Mouse (Mus musculus): Measurements from ENCODE around the gene Xpc.
A peak's percentile ranks its signal among the peaks of the same experiment; 100 is the strongest.

Gene Xpc

DNA sequence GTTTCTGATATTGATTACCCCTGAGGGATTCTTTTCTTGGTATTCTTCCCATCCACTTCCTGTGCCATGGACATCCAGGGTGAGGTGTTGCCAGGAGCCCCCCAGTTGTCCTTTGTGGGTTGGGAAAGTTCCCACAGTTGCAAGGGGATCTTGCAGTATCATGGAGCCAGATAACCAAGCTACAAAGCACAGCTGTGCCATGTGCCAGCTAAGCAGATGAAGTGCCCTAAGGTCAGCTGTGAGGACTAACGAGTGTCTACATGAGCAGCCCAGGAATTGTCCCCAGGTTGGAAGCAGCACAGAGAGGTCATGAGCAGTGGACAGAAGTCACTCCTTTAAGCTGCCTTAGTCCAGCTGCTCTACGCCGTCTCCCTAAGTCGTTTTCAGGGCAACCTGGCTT lies 9.9 kb upstream of the Xpc start:
- no peak for DNase-seq (ENCODE audit: low spot score in 2 of 2)

DNA sequence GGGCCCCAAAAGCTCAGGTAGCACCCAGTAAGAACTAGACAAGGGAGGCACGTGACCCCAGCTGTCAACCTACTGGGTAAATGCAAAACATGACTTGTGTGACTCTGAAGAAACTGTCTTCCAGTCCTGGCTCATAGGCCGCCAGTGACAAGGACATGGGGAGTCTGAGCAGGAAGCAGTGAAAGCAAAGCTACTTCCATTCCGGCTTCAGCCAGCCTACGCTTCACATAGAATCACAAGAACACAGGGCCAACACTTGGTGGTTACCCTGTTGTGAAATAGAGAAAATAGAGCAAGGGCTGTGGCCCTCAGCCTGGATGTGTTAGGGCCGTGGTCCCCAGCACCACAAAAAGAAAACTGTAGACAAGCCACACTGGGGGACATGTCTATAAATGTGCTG lies 7.1 kb upstream of the Xpc start:
- DNase-seq (ENCODE audit: low spot score in 2 of 2), result no peak

DNA sequence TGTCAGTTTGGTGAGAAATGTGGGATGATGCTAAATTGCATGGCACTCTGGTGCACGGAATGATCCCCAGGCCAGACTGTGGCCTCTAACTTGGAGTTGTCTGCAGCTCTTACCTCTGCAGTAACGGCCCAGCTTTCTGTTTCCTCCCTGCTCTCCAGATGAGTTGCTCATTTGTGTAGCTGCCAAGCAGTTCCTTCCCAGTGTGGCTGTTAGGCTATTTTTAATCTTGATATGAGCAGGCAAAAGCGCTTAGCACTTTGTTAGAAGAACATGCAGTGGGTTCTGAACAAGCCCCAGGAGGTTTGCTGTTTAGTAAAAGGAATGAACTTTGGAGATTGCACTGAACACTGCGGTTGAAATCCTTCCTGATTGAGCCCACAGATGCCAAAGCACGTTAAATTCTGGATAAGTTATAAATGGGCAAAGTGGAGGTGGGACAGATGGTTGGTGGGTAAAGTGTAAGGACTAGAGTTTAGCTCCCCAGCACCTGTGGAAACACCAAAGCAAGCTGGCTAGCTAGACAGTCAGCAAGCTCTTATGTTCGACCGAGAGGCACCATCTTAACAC lies 2.8 kb upstream of the Xpc start:
- DNase-seq (ENCODE audit: low spot score in 2 of 2), result no peak

DNA sequence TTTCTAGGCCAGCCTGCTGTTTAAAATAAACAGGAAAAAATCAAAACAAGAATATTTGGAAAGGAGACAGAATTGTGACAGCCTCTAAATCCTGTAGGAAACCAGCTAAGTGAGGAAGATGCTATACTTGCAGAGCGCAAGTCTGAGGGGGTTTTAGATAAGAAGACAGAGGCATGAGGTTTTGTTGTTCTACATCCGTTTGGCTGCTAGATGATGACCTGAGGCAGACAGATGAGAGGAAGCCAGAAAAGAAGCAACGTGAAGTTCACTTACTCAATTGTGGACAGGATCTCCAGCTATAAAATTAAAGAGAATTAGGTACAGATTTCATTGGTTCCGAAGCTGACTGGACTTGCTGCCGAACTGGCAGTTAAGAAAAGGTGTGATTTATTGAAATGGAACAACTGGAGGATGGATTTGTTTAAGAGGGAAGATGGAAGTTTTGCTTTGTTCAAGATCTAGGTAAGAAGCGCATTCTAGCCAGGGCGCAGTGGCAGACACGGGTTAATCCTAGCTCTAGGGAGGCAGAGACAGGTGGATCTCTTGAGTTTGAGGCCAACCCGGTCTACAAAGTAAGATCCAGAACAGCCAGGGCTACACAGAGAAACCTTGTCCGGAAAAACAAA lies 838 bp downstream of the Xpc start:
- DNase-seq (ENCODE audit: low spot score in 2 of 2), result no peak

DNA sequence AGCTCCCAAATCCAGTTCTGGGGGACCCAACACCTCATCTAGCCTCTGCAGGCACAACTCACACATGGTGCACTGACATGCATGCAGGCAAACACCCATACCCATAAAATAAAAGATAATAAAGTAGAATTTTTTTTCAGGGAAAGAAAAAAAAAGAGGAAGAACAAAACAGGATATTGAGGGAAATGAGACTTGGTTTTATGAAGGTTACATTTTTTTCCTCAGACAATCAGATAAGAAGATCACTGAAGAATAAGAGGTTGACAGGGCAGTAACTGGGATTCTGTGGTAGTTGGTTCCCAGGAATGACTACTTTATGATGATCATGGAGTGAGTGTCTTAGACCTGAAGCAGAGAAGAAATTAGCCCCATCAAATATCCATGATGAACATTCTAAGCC lies 1.6 kb downstream of the Xpc start:
- no peak for DNase-seq (ENCODE audit: low spot score in 2 of 2)

DNA sequence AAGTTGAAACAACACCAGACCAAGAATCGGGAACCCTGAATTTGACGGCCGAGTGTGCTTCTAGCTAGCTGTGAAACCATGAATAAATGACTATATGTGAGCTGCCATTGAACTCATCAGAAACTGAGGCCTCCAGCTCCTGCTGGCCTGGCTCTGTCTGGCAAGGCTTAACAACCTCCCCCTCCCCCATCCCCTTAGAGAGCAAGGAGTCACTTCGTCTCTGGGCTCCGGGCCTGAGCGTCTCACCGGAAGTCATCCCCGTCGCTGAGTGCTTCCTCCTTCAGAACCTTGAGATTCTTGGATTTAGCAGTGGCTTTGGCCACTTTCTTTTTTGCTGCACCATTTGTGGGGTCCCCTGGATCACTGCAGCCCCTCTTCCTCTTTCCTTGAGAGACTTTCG lies 5.5 kb downstream of the Xpc start:
- DNase-seq (ENCODE audit: low spot score in 2 of 2), result no peak

DNA sequence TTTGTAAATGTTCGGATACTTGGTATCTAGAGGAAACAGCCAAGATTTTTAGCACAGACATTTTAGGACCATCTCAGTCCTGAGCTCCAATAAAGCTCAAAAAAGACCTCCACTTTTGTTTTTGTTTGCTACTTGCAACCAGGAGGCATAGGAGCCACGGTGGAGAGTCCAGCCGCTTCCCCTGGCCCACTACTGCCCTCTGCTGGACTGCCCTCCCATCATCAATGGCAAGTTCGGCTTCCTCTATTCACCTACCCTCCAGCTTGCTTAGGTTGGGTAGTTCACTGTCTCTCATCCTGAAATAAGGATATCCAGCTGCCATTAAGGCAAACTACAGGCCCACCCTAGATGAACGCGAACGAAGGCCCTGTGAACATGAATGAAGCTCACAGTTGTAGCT lies 6.4 kb downstream of the Xpc start:
- peak; percentile 59 to 74 for DNase-seq (ENCODE audit: low spot score in 2 of 2)

DNA sequence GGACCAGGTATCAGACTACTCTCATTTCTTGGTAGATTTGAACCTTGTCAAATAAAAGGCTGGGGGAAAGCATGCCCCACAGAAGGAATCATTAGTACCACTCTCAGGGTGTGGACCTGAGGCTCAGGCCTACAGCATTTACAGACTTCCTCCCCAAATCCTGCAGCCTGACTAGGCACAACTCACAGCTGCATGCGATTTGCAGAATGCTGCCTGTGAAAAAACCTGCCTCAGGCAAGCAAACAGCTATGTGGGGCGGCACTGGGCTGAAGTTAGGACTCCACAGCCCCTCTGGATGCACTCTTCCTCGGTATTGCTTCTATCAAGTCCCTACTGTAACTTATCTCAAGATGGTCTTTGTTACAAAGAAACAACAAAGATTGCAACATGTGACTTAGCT lies 7.6 kb downstream of the Xpc start:
- no peak for DNase-seq (ENCODE audit: low spot score in 2 of 2)

DNA sequence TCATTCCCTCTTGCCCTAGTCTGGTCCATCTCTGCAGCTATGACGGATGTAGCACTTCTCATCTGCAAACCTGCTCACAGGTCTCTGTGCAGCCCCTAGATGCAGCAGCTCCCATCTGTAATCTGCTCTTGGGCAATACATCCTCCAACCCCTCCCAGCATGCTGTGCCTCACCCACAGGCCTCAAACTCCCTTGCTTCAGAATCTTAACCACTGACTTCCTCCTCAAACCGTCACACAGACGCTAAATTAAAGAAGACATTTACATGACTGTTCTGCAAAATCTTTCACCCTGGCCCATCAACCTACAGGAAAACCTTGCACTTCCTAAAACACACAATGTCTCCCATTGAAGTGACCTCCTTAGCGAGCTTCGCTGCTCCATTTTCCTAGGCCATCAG lies 9.7 kb downstream of the Xpc start:
- DNase-seq (ENCODE audit: low spot score in 2 of 2), result no peak

DNA sequence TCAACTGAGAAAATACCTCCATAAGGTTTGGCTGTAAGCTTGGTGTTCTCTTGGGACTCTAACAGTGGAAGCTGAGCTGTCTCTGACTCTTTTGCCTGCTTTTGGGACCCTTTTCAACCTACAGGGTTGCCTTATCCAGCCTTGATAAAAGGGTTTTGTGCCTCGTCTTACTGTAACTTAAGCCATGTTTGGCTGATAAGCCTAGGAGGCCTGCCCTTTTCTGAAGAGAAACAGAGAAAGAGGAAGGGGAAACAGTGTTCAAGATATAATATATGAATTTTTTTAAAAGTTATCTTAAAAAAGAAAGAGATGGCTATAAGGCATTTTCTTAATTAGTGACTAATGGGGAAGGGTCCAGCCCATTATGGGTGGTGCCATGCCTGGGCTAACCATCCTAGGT lies 12.4 kb downstream of the Xpc start:
- no peak for DNase-seq (ENCODE audit: low spot score in 2 of 2)

DNA sequence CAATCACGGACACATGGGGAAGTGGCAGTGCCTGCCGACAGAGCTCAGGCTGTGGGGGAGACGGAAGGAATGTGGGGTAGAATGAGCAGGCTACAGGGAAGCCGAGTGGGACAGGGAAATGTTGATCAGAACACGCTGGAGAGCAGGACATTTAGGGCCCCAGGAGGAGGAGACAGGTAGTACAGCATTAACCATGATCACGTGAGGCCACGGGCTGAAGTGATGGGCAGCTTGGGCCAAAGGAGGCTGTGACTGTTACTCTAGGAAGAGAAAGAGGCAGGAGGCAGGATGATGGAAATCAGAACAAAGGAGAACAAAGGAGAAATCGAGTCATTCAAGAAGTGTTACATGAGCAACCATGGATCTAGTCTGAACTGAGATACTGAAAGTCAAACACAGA lies 21.2 kb downstream of the Xpc start:
- no peak for DNase-seq (ENCODE audit: low spot score in 2 of 2)

DNA sequence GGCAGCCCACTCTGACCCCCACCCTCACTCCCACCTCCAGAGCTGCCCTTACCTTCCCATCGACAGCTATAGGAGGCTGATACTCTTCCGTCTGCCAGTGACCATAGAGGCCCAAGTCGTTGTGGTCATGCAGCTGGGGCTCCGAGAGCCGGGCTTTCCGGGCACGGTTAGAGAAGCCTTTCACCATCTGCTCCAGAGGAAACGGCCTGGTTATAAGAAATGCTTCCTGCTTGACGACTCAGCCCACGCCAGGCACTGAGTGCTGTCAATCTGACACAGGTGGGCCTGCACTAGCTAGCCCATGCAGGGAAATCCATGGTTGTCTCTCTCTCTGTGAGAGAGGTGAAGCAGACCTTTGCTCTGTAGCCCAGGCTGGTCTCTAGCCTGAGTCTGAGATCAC lies 22.6 kb downstream of the Xpc start:
- DNase-seq (ENCODE audit: low spot score in 2 of 2), result no peak

DNA sequence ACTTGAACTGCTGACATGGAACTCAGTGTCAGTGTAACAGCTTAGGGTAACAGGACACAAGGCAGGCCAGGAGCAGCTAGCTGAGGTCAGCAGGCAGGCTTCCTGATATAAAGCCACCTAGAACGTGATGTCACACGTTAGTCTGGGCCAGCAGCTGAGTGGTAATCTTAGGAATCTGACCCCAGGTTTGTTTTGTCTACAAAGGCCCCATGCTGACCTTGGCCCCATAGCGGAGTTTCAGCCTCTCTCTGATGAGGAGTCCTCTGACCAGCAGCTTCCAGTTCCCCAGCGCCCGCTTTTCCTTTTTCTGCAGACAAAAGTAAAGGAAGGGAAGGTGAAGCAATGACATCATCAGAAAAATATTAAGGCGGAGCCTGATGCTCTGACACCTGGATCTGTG lies 24.7 kb downstream of the Xpc start:
- no peak for DNase-seq (ENCODE audit: low spot score in 2 of 2)

DNA sequence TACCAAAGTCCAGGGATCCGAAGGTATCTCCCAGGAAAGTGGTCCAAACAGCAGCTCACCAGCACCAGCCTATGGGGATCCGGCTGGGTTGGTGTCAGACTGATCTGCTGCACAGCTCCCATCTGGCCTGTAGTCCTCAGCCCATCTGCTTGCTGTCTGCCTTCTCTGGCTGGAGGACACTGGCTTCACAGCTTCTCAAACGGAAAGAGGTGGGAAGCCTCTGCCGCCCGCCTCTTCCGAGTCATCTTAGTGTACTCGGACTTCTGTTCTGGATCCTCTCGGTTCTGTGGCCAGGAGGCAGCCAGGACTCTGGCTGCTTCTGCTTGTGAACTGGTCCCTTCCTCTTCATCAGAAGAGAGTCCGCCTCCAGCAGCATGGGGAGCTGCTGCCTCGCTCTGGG lies 25.8 kb downstream of the Xpc start:
- peak; percentile 21 to 39 for DNase-seq (ENCODE audit: low spot score in 2 of 2)

DNA sequence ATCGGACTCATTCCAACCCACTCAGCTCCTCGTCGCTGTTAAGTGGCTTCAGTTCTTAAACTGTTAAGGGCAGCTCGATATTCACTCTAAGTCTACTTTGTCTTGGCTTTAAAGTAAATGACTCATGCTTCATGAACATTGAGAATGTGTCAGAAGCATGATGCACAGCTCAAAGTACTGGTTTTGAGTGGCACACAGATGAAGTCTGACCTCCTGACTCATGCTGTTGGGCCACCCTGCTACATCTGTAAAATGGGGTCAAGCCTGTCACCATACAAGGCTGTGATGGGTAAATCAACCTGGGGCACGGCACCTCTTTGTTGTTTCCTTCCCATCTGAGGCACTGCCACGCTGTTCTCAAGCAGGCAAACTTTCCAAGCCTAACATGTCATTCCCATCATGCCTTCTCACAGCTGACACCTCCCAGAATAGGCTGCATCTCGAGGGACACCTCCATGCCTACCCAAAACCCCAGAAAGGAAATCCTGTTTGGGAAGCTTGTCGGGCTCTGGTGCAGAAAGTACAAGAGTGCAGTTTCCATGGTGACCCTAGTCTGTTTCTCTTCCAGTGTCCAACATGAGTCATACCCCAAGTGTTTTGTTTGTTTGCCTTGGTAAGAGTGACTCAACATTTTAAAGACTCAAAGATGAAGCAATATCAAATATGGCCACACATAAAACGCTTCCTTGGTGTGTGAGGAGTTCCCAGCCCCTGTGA lies 27.0 kb downstream of the Xpc start:
- peak; percentile 26 to 43 for DNase-seq (ENCODE audit: low spot score in 2 of 2)

DNA sequence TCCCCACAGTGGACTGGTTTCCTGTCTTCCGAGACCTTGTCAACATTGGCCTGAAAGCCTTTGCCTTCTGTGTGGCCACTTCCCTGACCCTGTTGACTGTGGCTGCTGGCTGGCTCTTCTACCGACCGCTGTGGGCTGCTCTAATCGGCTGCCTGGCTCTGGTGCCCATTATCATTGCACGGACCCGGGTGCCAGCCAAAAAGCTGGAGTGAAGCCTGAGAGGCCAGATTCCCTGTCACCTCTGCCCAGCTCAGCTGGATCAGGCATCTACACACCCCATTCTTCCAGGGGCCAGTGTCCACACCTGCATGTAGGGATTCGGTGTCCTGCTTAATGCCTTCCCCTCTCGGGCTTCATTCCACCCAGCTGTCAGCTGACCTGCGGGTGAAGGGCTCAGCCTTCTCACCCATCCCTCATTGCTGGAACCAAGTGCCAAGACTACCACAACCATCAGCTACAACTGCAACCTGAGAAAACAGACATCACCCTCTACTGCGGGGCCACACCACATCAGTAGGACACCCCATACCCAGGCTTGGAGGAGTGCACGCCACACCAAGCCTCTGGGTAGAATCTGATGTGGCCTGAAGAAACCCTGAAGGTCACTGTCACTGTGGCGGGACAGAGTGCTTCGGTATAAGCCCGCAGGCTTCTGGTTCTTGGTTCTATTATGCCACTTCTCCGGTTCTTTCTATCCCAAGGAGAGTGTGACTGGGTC lies 28.8 kb downstream of the Xpc start:
- DNase-seq (ENCODE audit: low spot score in 2 of 2), result no peak

DNA sequence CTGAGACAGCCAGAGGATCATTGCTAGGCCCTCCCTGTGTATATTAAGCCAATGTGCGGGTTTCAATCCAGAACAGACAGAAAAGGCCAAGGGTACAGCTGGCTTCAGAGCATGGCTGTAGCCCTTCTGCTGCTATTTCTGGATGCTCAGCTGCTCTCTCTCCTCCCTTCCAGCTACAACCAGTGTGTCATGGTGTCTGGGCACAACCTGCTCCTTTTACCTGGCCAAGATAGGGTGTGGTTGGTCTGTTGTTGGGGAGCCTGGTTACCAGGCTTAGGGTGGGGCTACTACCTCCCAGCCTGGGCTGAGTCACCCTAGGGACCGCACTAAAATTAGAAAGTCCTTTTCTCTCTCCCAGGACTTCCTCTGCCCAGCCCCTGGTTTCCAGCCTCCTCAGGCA lies 32.3 kb downstream of the Xpc start:
- DNase-seq (ENCODE audit: low spot score in 2 of 2), result no peak

DNA sequence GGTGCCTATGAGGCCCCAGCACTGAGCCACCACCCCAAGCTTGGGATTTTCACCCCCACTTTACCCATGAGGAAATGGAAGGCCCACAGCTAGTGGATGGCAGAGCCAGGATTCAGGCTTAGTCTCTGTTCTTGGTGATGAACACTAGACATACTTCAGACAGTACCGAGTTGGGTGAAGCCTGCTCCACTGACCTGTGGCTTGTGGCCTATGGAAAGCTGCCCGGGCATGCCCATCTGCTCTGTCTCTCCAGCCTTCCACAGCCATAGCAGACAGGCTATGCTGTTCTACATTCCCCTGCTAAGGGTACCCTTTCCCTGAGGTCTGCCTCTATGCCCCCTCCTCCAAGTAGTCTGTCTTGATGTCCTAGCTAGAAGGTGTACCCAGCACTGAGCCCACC lies 39.1 kb downstream of the Xpc start:
- DNase-seq (ENCODE audit: low spot score in 2 of 2), result no peak

DNA sequence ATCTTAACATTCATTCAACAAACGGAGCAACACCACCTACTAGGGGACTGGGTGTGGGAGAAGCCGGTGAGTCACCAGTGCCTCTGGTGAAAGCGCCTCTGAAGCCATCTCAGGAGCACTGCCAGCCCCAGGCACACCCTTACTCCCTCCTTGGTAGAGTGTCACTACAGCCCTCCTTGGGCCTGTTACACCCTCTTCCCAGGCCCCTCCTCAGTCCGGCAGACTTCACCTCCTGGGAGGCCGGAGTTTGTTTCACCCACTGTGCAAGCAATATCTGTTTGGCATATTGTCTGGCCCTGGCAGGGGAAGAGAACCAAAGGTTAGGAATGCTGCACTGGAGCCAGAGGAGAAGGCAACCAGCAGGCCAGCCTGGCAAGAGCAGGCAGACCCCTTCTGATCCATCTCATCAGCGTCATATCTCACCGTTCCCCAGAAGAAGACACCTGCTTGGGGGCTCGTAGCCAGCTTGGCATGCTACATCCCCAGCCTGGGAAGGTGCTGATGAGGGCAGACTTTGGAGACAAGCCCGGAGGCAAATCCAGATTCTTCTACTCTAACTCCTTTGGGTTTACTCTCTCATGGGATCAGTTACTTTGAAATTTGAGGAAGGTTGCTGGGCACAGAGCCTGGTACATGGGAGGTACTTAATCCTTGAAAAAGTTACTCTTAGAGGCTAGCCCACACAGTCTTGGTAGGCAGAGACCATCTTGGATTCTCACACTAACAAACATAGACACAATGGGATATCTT lies 41.1 kb downstream of the Xpc start:
- peak in 1 of 2 experiments; percentile 49 for DNase-seq (ENCODE audit: low spot score in 2 of 2)

DNA sequence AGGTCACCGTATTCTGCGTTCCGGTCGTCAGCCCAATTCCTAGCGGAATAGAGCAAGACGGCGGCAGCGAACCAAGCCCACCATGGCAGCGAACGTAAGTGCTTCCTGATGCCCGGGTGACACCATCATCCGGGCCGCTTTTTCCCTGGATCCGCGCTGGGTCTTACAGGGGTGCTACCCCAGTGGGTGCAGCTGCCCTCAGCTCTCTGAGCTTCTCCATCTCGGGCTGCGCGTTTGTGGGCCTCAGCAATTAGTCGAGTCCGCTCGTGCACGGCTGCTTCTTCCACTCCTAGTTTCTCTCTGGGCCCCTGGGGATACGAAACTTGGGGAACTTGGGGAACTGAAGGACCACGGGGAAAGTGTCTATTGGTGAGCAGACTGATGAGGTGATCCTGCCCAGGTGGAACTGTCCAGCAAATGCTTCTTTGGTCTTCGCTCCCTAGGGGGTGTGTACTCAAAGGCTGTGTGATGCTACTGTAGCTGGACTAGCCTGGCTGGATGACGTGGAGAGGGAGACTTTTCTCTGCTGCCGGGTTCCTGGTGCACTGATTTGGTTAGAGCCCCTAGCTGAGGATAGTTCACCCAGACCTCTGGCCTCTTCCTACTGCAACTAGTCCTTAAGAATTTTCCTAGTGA lies 41.8 kb downstream of the Xpc start:
- no peak for DNase-seq (ENCODE audit: low spot score in 2 of 2)
